Mouse (Mus musculus) lung, embryonic 14.5 days (tissue): Measurements from ENCODE around the gene Pten. TPM values are rescaled to one million over a fixed set of nuclear protein-coding genes. Genes with fewer than 3 reads are reported as not detected.

ENCODE experiments used
- ATAC-seq: fragments of 200-750 bp; cut with Nextera tagmentation; 2 replicates; pipeline ENCODE4 v1.8.0; 2017; ENCODE audit warnings: mild to moderate bottlenecking, moderate TSS enrichment, moderate library complexity; ENCODE audit not compliant: insufficient read depth
- DNase-seq: peaks from one replicate; pipeline ENCODE4 v3.0.0-alpha.2; 2015
- H3K27ac ChIP-seq: fragments of 300-500 bp; sonication (generic); 2 replicates; pipeline ENCODE4 v1.5.1; 2014; ENCODE audit warnings: low read depth, mild to moderate bottlenecking, moderate library complexity
- H3K27me3 ChIP-seq: fragments of 300-500 bp; sonication (generic); 2 replicates; pipeline ENCODE4 v1.6.1; 2014; ENCODE audit warnings: low read length, control low read depth; ENCODE audit not compliant: insufficient read depth
- H3K36me3 ChIP-seq: fragments of 300-500 bp; sonication (generic); 2 replicates; pipeline ENCODE4 v1.6.1; 2014; ENCODE audit warnings: control low read depth; ENCODE audit not compliant: insufficient read depth
- H3K4me1 ChIP-seq: fragments of 300-500 bp; sonication (generic); 2 replicates; pipeline ENCODE4 v1.6.1; 2014; ENCODE audit warnings: antibody characterized with exemption, control low read depth; ENCODE audit not compliant: insufficient read depth
- H3K4me2 ChIP-seq: fragments of 300-500 bp; sonication (generic); 2 replicates; pipeline ENCODE4 v1.6.1; 2014; ENCODE audit warnings: mild to moderate bottlenecking
- H3K4me3 ChIP-seq: fragments of 300-500 bp; sonication (generic); 2 replicates; pipeline ENCODE4 v1.5.1; 2014; ENCODE audit warnings: low read depth, low read length
- H3K9ac ChIP-seq: fragments of 300-500 bp; sonication (generic); 2 replicates; pipeline ENCODE4 v1.6.1; 2014
- H3K9me3 ChIP-seq: fragments of 300-500 bp; sonication (generic); 2 replicates; pipeline ENCODE4 v1.6.1; 2016; ENCODE audit warnings: low read depth, low read length, control low read depth
- CTCF ChIP-seq: IDR thresholded peaks from 2 replicates; pipeline ENCODE4 v1.5.1; 2016; ENCODE audit warnings: antibody characterized with exemption, low read depth
- WGBS: fragments of 180-500 bp; shearing (Covaris S2); extraction: QIAGEN DNeasy Blood & Tissue Kit; methylation state at CpG from one replicate; pipeline ENCODE4 v1.1.7; 2014; 5-methylcytosine and 5-hydroxymethylcytosine counted together
- polyA plus RNA-seq: library from polyadenylated mRNA; unstranded; fragments of >200 nt; fragmentation: Nextera tagmentation; extraction: Ambion mirVana; gene quantifications from 2 replicates; pipeline ENCODE4 v1.2.1, GENCODE M21; 2014

The Pten gene
- polyA plus RNA-seq, 1 experiment from 2014 or later: 15.4 TPM

DNA sequence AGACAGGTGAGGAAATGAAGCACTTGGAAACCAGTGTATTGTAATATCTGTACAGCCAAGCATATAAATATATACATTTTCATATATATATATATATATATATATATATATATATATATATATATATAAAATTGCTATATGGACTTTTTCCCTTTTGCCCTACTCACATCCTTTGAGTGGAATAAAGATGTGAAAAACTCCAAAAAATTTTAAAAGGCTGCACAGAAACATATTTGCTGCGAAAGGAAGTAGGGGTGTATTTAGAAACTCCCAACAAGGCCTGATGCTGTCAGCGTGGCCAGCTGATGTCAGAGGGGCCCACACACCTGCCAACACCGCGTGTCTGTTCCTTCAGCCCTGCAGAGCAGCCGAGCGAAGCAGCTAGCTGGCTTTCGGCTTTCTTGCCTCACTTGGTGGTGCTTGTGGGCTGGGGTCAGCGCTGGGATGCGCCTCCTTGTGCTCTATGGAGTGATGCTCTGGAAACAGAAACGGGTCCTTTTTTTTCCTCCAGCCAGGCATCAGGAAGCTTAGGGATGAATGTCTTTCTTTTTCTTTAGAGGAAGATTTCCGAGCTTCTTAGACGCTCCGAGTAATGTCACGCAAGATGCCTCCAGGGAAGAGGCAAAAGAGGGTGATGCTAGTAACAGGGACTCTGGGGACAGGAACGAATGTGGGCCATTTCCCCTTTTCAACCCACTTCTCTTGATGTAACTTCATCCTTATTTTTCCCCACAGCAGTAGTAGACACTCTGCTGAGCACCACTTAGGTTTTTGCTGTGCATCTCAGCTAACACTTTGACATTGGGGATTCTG, 2.9 kb upstream of the Pten start:
- 29% methylated on average over 15 of the region's 15 CpGs for WGBS
- DNase-seq (no peak), ATAC-seq (no peak)
- H3K4me3 ChIP-seq: no peak overlapping the region
- TF ChIP-seq CTCF: no peak
- H3K4me1 ChIP-seq: no peaks in the 10 kb centered on the region
- H3K9ac ChIP-seq: no peak overlapping the region
- no peaks in the 10 kb centered on the region for H3K9me3 ChIP-seq
- H3K27me3 ChIP-seq: no peaks in the 10 kb centered on the region
- no peak overlapping the region for H3K27ac ChIP-seq
- no peaks in the 10 kb centered on the region for H3K36me3 ChIP-seq
- peak overlapping the region; percentile 93; the same call in 1 of the 2 replicates for H3K4me2 ChIP-seq

DNA sequence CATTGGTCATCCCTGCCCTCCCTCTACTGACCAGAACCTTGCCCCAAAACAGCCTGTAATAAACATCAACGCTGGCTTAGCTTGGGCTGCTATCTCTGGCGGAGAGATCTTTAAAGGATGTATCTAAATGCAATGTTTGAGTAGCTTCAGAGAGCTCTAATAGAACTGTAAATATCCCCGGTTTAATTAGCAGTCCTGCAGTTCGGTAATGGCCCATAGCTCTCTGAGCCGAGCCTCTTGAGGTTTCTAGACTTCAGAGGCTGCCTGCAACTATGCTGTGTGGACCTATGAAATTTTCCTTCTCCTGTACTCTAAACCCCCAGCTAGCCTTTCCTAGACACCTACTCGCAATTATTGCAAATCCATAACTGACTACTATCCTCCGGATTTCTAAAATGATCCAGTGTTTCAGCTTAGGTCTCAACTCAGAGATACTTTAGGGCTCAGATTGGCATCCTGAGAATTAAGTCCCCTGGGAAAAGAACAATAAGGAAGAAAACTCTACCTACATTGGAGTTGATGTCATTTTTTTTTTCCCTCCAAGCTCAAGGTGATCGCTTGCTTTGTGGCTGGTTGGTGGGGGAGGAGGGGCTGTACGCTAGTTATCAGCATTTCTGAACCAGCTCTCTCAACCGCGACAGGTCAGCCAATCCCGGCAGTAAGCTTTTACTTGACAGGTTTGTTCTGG, 2.0 kb upstream of the Pten start:
- no peak for ATAC-seq
- Histone ChIP-seq H3K27me3 (no peaks in the 10 kb centered on the region), H3K4me1 (no peaks in the 10 kb centered on the region), H3K4me2 (peak overlapping the region; percentile 93), H3K9ac (peak overlapping the region; percentile 79), H3K9me3 (no peaks in the 10 kb centered on the region), H3K4me3 (peak overlapping the region; percentile 99), H3K36me3 (no peaks in the 10 kb centered on the region), H3K27ac (peak overlapping the region; percentile 94; the same call in 1 of the 2 replicates)
- 6% methylated on average over 12 of the region's 12 CpGs for WGBS
- peak; percentile 28 for DNase-seq
- TF ChIP-seq CTCF: no peak

DNA sequence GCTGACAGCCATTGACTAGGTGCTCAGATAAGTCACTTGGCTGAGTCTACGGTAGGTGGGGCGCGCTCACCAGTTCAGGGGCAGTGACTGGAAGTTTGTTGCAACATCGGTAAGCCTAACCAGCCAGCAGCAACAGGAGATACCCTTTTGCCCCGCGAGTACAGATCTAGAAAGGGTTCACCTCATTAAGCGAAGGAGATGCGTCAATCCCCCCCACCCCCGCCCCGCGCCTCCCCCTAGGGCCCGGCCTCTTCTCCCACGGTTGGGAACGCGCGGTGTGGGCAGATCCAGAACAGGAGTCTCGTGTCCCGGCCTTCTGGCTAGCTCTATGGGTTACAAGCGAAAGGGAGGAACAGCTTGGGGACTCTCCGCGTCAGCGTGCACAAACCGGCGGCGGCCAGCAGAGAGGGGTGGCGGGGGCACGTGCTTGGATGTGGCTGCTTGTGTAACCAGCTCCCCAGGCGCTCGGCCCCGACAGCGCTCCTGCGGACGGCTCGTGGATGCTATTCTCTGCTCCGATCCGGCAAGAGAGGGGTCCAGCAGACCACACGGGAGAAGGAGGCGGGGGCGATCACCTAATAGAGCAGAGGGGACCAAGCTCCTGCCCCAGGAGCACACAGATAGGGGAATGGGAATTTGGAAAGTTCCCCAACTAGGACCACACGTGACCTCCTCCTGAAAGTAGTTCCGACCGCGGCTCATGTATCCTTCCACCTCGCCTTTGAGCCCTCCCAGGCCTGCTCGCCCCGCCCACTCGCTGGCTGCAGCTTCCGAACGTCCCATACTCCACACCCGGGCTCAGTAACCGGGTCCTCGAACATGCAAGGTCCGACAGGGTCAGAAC, 1.3 kb upstream of the Pten start:
- ATAC-seq (peak; percentile 79), DNase-seq (peak; percentile 99)
- Histone ChIP-seq H3K4me1 (peaks cover 4% of the 10 kb centered on the region; the same call in 1 of the 2 replicates), H3K4me3 (peak overlapping the region; percentile 99), H3K27ac (peak overlapping the region; percentile 94), H3K27me3 (no peaks in the 10 kb centered on the region), H3K9me3 (no peaks in the 10 kb centered on the region), H3K36me3 (0 out of 2 replicates have a peak, but pooled peaks cover 3% of the 10 kb centered on the region), H3K9ac (peak overlapping the region; percentile 79), H3K4me2 (peak overlapping the region; percentile 93)
- under 1% methylated on average over 53 of the region's 53 CpGs for WGBS
- peak; percentile 34 for TF ChIP-seq CTCF

DNA sequence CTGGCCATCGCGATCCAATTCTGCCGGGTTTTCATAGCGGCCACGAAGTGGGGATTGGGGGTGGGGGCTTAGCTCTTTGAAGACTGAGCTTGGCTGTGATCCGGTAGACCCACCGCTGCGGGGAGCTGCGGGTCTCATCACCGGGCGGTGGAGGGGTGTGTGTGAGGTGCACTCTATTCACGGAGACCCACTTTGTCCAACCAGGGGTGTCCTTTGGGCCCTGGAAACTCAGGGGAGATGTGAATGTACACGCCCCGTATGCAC, 729 bp upstream of the Pten start:
- Histone ChIP-seq H3K9ac (peak overlapping the region; percentile 79), H3K4me1 (peaks cover 4% of the 10 kb centered on the region; the same call in 1 of the 2 replicates), H3K4me3 (peak overlapping the region; percentile 99), H3K27ac (peak overlapping the region; percentile 94), H3K27me3 (no peaks in the 10 kb centered on the region), H3K36me3 (0 out of 2 replicates have a peak, but pooled peaks cover 3% of the 10 kb centered on the region), H3K9me3 (no peaks in the 10 kb centered on the region), H3K4me2 (peak overlapping the region; percentile 93)
- TF ChIP-seq CTCF: no peak
- DNase-seq (no peak), ATAC-seq (peak; percentile 54)
- under 1% methylated on average over 14 of the region's 14 CpGs for WGBS

DNA sequence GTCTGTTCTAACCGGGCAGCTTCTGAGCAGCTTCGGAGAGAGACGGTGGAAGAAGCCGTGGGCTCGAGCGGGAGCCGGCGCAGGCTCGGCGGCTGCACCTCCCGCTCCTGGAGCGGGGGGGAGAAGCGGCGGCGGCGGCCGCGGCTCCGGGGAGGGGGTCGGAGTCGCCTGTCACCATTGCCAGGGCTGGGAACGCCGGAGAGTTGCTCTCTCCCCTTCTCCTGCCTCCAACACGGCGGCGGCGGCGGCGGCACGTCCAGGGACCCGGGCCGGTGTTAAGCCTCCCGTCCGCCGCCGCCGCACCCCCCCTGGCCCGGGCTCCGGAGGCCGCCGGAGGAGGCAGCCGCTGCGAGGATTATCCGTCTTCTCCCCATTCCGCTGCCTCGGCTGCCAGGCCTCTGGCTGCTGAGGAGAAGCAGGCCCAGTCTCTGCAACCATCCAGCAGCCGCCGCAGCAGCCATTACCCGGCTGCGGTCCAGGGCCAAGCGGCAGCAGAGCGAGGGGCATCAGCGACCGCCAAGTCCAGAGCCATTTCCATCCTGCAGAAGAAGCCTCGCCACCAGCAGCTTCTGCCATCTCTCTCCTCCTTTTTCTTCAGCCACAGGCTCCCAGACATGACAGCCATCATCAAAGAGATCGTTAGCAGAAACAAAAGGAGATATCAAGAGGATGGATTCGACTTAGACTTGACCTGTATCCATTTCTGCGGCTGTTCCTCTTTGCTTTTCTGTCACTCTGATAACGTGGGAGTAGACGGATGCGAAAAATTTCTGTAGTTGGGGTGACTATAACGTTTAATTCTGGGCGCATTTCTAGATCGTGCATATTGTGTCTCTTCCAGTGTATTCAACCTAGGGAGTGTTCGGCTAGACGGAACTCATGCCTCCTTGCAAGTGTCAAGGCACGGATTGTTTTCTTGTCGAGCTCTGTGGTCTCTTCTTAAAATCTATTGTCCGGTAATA, 815 bp downstream of the Pten start:
- Histone ChIP-seq H3K36me3 (0 out of 2 replicates have a peak, but pooled peaks cover 3% of the 10 kb centered on the region), H3K4me1 (peaks cover 4% of the 10 kb centered on the region; the same call in 1 of the 2 replicates), H3K27me3 (no peaks in the 10 kb centered on the region), H3K27ac (peak overlapping the region; percentile 99), H3K9me3 (no peaks in the 10 kb centered on the region), H3K4me3 (peak overlapping the region; percentile 99), H3K9ac (peak overlapping the region; percentile 97), H3K4me2 (peak overlapping the region; percentile 93)
- DNase-seq: peak; percentile 59
- peak; percentile 5 for ATAC-seq
- TF ChIP-seq CTCF: no peak
- under 1% methylated on average over 53 of the region's 69 CpGs for WGBS

DNA sequence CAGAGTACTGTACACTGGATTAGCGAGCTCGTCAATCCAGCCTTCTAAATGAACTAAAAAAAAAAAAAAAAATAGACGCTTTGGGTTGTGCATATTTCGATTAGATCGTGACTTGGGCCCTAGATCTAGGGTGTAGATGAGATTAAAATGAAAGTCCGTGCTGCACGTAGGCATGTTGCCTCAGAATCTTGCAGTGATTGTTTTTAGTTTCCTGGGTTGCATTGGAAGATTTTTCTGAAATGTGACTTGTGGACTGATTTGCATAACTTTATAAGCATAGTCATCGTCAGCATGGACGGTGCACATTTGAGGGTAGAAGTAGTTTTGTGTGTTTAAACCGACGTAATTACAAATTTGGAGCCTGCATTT, 1.5 kb downstream of the Pten start:
- no peak for ATAC-seq
- TF ChIP-seq CTCF: no peak
- H3K27me3 ChIP-seq: no peaks in the 10 kb centered on the region
- peak overlapping the region; percentile 97 for H3K9ac ChIP-seq
- no peak overlapping the region for H3K27ac ChIP-seq
- WGBS: under 1% methylated on average over 11 of the region's 11 CpGs
- H3K4me1 ChIP-seq: peaks cover 4% of the 10 kb centered on the region; the same call in 1 of the 2 replicates
- H3K4me2 ChIP-seq: peak overlapping the region; percentile 93
- peak overlapping the region; percentile 99 for H3K4me3 ChIP-seq
- 0 out of 2 replicates have a peak, but pooled peaks cover 7% of the 10 kb centered on the region for H3K36me3 ChIP-seq
- no peaks in the 10 kb centered on the region for H3K9me3 ChIP-seq
- peak; percentile 34 for DNase-seq
